Mouse (Mus musculus): ENCODE data around the gene Dlgap4.

Gene Dlgap4

GRCm38 (mm10) chr2:156741998-156742397 lies 128.5 kb downstream of the Dlgap4 start:
- no peak for DNase-seq (ENCODE audit: low spot score)

- no peak for DNase-seq (ENCODE audit: low spot score)
Measured at GRCm38 (mm10) chr2:156743248-156743647, 129.7 kb downstream of the Dlgap4 start.

- DNase-seq (ENCODE audit: low spot score): no peak
Measured at GRCm38 (mm10) chr2:156744414-156744813, 130.9 kb downstream of the Dlgap4 start.

- no peak for DNase-seq (ENCODE audit: low spot score)
Measured at GRCm38 (mm10) chr2:156747315-156747714, 133.8 kb downstream of the Dlgap4 start.

GRCm38 (mm10) chr2:156749687-156750086 lies 136.2 kb downstream of the Dlgap4 start:
- no peak for DNase-seq (ENCODE audit: low spot score)

GRCm38 (mm10) chr2:156756937-156757336 lies 143.4 kb downstream of the Dlgap4 start:
- no peak for DNase-seq (ENCODE audit: low spot score)

- no peak for DNase-seq (ENCODE audit: low spot score)
Measured at GRCm38 (mm10) chr2:156760843-156761505, 147.5 kb downstream of the Dlgap4 start.

GRCm38 (mm10) chr2:156761521-156762278 lies 148.2 kb downstream of the Dlgap4 start:
- no peak for DNase-seq (ENCODE audit: low spot score)

- no peak for DNase-seq (ENCODE audit: low spot score)
Measured at GRCm38 (mm10) chr2:156762499-156762898, 149.0 kb downstream of the Dlgap4 start.

GRCm38 (mm10) chr2:156763101-156763500 lies 149.6 kb downstream of the Dlgap4 start:
- no peak for DNase-seq (ENCODE audit: low spot score)

- no peak for DNase-seq (ENCODE audit: low spot score)
Measured at GRCm38 (mm10) chr2:156764022-156764421, 150.5 kb downstream of the Dlgap4 start.

- DNase-seq (ENCODE audit: low spot score): no peak
Measured at GRCm38 (mm10) chr2:156764747-156765146, 151.2 kb downstream of the Dlgap4 start.

- DNase-seq (ENCODE audit: low spot score): no peak
Measured at GRCm38 (mm10) chr2:156765593-156765992, 152.1 kb downstream of the Dlgap4 start.

GRCm38 (mm10) chr2:156766227-156767019 lies 152.9 kb downstream of the Dlgap4 start:
- no peak for DNase-seq (ENCODE audit: low spot score)

- no peak for DNase-seq (ENCODE audit: low spot score)
Measured at GRCm38 (mm10) chr2:156767108-156767507, 153.6 kb downstream of the Dlgap4 start.

GRCm38 (mm10) chr2:156769274-156769673 lies 155.8 kb downstream of the Dlgap4 start:
- no peak for DNase-seq (ENCODE audit: low spot score)

- DNase-seq (ENCODE audit: low spot score): no peak
Measured at GRCm38 (mm10) chr2:156773470-156773869, 160.0 kb downstream of the Dlgap4 start.

- DNase-seq (ENCODE audit: low spot score): peak; percentile 39
Measured at GRCm38 (mm10) chr2:156774035-156774737, 160.7 kb downstream of the Dlgap4 start.

GRCm38 (mm10) chr2:156774738-156775454 lies 161.4 kb downstream of the Dlgap4 start, which contains the start of gene Myl9:
Myl9 (plus strand) TSS chr2:156775420.
- peak; percentile 89 for DNase-seq (ENCODE audit: low spot score)

GRCm38 (mm10) chr2:156775455-156776435 lies 162.2 kb downstream of the Dlgap4 start:
- DNase-seq (ENCODE audit: low spot score): no peak
